Mouse (Mus musculus) bone marrow macrophage, adult 2 months (primary cell): ENCODE data around the gene Ewsr1.

Source experiments
- CTCF ChIP-seq: IDR thresholded peaks from 2 replicates; pipeline ENCODE4 v1.5.1; 2012; ENCODE audit warnings: low read depth, mild to moderate bottlenecking, low read length, moderate library complexity
- POLR2A ChIP-seq: IDR thresholded peaks from 2 replicates; pipeline ENCODE4 v1.6.1; 2012; ENCODE audit warnings: mild to moderate bottlenecking, low read depth, low read length, borderline replicate concordance

DNA sequence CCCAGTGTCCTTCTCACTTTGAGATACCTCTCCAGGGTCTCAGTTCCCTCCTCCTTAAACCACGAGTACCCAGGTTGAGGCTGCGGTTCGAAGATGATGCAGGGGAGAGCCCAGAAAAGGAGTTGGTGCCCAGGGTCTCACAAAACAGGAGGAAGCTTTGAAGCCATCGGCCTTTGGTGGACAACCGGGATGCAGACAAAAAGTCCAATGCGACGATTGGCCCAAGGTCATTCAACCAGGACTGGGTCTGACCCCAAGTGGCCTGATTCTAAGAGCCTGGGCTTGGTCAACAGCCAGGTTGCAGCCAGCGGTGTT lies 41.6 kb downstream of the Ewsr1 start:
- no peak for TF ChIP-seq POLR2A
- TF ChIP-seq CTCF = no peak
